Mouse (Mus musculus) stomach, postnatal 0 days (tissue): ENCODE results near the gene Tmem190. TPM values are rescaled to one million over a fixed set of nuclear protein-coding genes. Genes with fewer than 3 reads are reported as not detected.
A peak's percentile ranks its signal among the peaks of the same experiment; 100 is the strongest.

Experiments used
- ATAC-seq: fragments of 200-750 bp; cut with Nextera tagmentation; 2 replicates; pipeline ENCODE4 v1.8.0; 2017; ENCODE audit not compliant: low FRiP score, low TSS enrichment
- DNase-seq: peaks from one replicate; pipeline ENCODE4 v3.0.0-alpha.2; 2016; ENCODE audit warnings: low spot score
- H3K27ac ChIP-seq: fragments of 300-500 bp; sonication (generic); replicated peaks from 2 replicates; pipeline ENCODE4 v1.5.1; 2014; ENCODE audit warnings: mild to moderate bottlenecking, control low read depth
- H3K27me3 ChIP-seq: fragments of 300-500 bp; sonication (generic); 2 replicates; pipeline ENCODE4 v1.6.1; 2014; ENCODE audit warnings: low read length; ENCODE audit not compliant: control insufficient read depth, insufficient read depth
- H3K36me3 ChIP-seq: fragments of 300-500 bp; sonication (generic); 2 replicates; pipeline ENCODE4 v1.6.1; 2014; ENCODE audit warnings: low read length, mixed read lengths; ENCODE audit not compliant: control insufficient read depth, insufficient read depth
- H3K4me1 ChIP-seq: fragments of 300-500 bp; sonication (generic); replicated peaks from 2 replicates; pipeline ENCODE4 v1.6.1; 2014; ENCODE audit warnings: antibody characterized with exemption; ENCODE audit not compliant: control insufficient read depth, insufficient read depth
- H3K4me2 ChIP-seq: fragments of 300-500 bp; sonication (generic); replicated peaks from 2 replicates; pipeline ENCODE4 v1.6.1; 2014; ENCODE audit warnings: low read depth, mild to moderate bottlenecking, control low read depth, moderate library complexity
- H3K4me3 ChIP-seq: fragments of 300-500 bp; sonication (generic); 2 replicates; pipeline ENCODE4 v1.5.1; 2014; ENCODE audit warnings: low read depth, low read length, control low read depth
- H3K9ac ChIP-seq: fragments of 300-500 bp; sonication (generic); 2 replicates; pipeline ENCODE4 v1.6.1; 2014; ENCODE audit warnings: mild to moderate bottlenecking, low read length, control low read depth, mixed read lengths
- H3K9me3 ChIP-seq: fragments of 300-500 bp; sonication (generic); 2 replicates; pipeline ENCODE4 v1.6.1; 2016; ENCODE audit warnings: low read length; ENCODE audit not compliant: control insufficient read depth
- CTCF ChIP-seq: IDR thresholded peaks from 2 replicates; pipeline ENCODE4 v1.5.1; 2016; ENCODE audit warnings: antibody characterized with exemption, low read depth, mild to moderate bottlenecking, moderate library complexity
- EP300 ChIP-seq: optimal IDR thresholded peaks from 2 replicates; pipeline ENCODE3; 2016; ENCODE audit warnings: antibody characterized with exemption
- WGBS: fragments of 180-500 bp; shearing (Covaris S2); extraction: QIAGEN DNeasy Blood & Tissue Kit; methylation state at CpG from one replicate; pipeline ENCODE4 v1.1.7; 2014; 5-methylcytosine and 5-hydroxymethylcytosine counted together
- polyA plus RNA-seq: library from polyadenylated mRNA; unstranded; fragments of >200 nt; fragmentation: Nextera tagmentation; extraction: Ambion mirVana; gene quantifications from 2 replicates; pipeline ENCODE4 v1.2.1, GENCODE M21; 2015

The Tmem190 gene
- polyA plus RNA-seq, 1 experiment from 2014 or later = 0.80 TPM

- Histone ChIP-seq H3K4me3 (peak within 1 kb of the TSS; percentile 43), H3K4me2 (peak within 1 kb of the TSS; percentile 65), H3K9me3 (no peaks in the 10 kb centered on the region), H3K36me3 (no peaks in the 10 kb centered on the region), H3K4me1 (peaks cover 5% of the 10 kb centered on the region), H3K9ac (peak within 1 kb of the TSS; percentile 54), H3K27me3 (no peaks in the 10 kb centered on the region), H3K27ac (peak within 1 kb of the TSS; percentile 65; the same call in 1 of the 2 replicates)
- WGBS = 5% methylated on average over 24 of the region's 24 CpGs
- DNase-seq (peak; percentile 85), ATAC-seq (peak; percentile 88)
- no peak for TF ChIP-seq CTCF
- no peak for TF ChIP-seq EP300
Observed at GRCm38 (mm10) chr7:4752821-4753570, 29.7 kb upstream of the Tmem190 start, which contains the start of gene Cox6b2. Gene Cox6b2, minus strand, starts transcription at chr7:4753094.

- H3K36me3 ChIP-seq = no peaks in the 10 kb centered on the region
- H3K9me3 ChIP-seq = no peaks in the 10 kb centered on the region
- no peaks in the 10 kb centered on the region for H3K27me3 ChIP-seq
- H3K27ac ChIP-seq = no peak overlapping the region
- no peak overlapping the region for H3K4me2 ChIP-seq
- 36% methylated on average over 1 of the region's 1 CpGs for WGBS
- TF ChIP-seq CTCF = no peak
- no peak for TF ChIP-seq EP300
- H3K4me3 ChIP-seq = no peak overlapping the region
- no peak for DNase-seq
- ATAC-seq = 0 out of 2 replicates have a peak, but pooled peaks have one; percentile 26
- no peak overlapping the region for H3K9ac ChIP-seq
- no peaks in the 10 kb centered on the region for H3K4me1 ChIP-seq
Observed at GRCm38 (mm10) chr7:4759670-4760069, 23.1 kb upstream of the Tmem190 start.

- Histone ChIP-seq H3K4me3 (peak overlapping the region; percentile 10; the same call in 1 of the 2 replicates), H3K27me3 (no peaks in the 10 kb centered on the region), H3K27ac (peak overlapping the region; percentile 56; the same call in 1 of the 2 replicates), H3K4me2 (peak overlapping the region; percentile 38), H3K9ac (peak overlapping the region; percentile 5; the same call in 1 of the 2 replicates), H3K36me3 (no peaks in the 10 kb centered on the region), H3K9me3 (no peaks in the 10 kb centered on the region), H3K4me1 (0 out of 2 replicates have a peak, but pooled peaks cover 3% of the 10 kb centered on the region)
- TF ChIP-seq EP300 (no peak), CTCF (no peak)
- no peak for ATAC-seq
- 9% methylated on average over 4 of the region's 4 CpGs for WGBS
- DNase-seq = no peak
Observed at GRCm38 (mm10) chr7:4764946-4765710, 17.6 kb upstream of the Tmem190 start.

- Histone ChIP-seq H3K36me3 (no peaks in the 10 kb centered on the region), H3K4me2 (no peak within 1 kb of the TSS), H3K9me3 (no peaks in the 10 kb centered on the region), H3K27ac (no peak within 1 kb of the TSS), H3K27me3 (no peaks in the 10 kb centered on the region), H3K4me3 (no peak within 1 kb of the TSS), H3K4me1 (no peaks in the 10 kb centered on the region), H3K9ac (no peak within 1 kb of the TSS)
- WGBS = 67% methylated on average over 4 of the region's 5 CpGs
- peak; percentile 18; the same call in 1 of the 2 replicates for ATAC-seq
- DNase-seq = no peak
- TF ChIP-seq CTCF (no peak), EP300 (no peak)
Observed at GRCm38 (mm10) chr7:4771202-4771601, 11.5 kb upstream of the Tmem190 start, which contains the start of gene Fam71e2. Gene Fam71e2, minus strand, starts transcription at chr7:4771302.

GRCm38 (mm10) chr7:4776131-4776530, 6.6 kb upstream of the Tmem190 start:
- H3K4me1 ChIP-seq = 0 out of 2 replicates have a peak, but pooled peaks cover 3% of the 10 kb centered on the region
- H3K9ac ChIP-seq = no peak overlapping the region
- no peaks in the 10 kb centered on the region for H3K27me3 ChIP-seq
- 41% methylated on average over 10 of the region's 10 CpGs for WGBS
- H3K4me2 ChIP-seq = no peak overlapping the region
- H3K4me3 ChIP-seq = no peak overlapping the region
- H3K9me3 ChIP-seq = no peaks in the 10 kb centered on the region
- ATAC-seq (no peak), DNase-seq (no peak)
- no peak for TF ChIP-seq EP300
- no peak for TF ChIP-seq CTCF
- no peak overlapping the region for H3K27ac ChIP-seq
- H3K36me3 ChIP-seq = no peaks in the 10 kb centered on the region
